Mouse (Mus musculus): ENCODE data around the gene Chchd1. TPM values are rescaled to one million over a fixed set of nuclear protein-coding genes. Genes with fewer than 3 reads are reported as not detected.

Gene Chchd1
- polyA plus RNA-seq, 1 experiment from 2014 or later, result 165 TPM

- H3K9me3 ChIP-seq, result no peaks in the 10 kb centered on the region
- H3K27me3 ChIP-seq, result no peaks in the 10 kb centered on the region
- H3K4me1 ChIP-seq, result peaks cover 33% of the 10 kb centered on the region
- H3K4me3 ChIP-seq, result peak overlapping the region; percentile 73; the same call in 1 of the 2 replicates
- 32% methylated on average over 3 of the region's 3 CpGs for WGBS
- H3K27ac ChIP-seq, result peak overlapping the region; percentile 74
- no peaks in the 10 kb centered on the region for H3K36me3 ChIP-seq
- H3K4me2 ChIP-seq, result no peak overlapping the region
- peak; percentile 35; the same call in 1 of the 2 replicates for ATAC-seq (ENCODE audit: insufficient number of reproducible peaks, low FRiP score, low TSS enrichment, low read depth)
- no peak overlapping the region for H3K9ac ChIP-seq
Observed at GRCm38 (mm10) chr14:20664436-20664835, 38.4 kb upstream of the Chchd1 start.

GRCm38 (mm10) chr14:20667469-20667868, 35.3 kb upstream of the Chchd1 start:
- H3K4me2 ChIP-seq, result no peak overlapping the region
- no peak overlapping the region for H3K4me3 ChIP-seq
- H3K27me3 ChIP-seq, result no peaks in the 10 kb centered on the region
- no peak for ATAC-seq (ENCODE audit: insufficient number of reproducible peaks, low FRiP score, low TSS enrichment, low read depth)
- no peaks in the 10 kb centered on the region for H3K36me3 ChIP-seq
- H3K9me3 ChIP-seq, result no peaks in the 10 kb centered on the region
- peaks cover 12% of the 10 kb centered on the region for H3K4me1 ChIP-seq
- no peak overlapping the region for H3K9ac ChIP-seq
- 58% methylated on average over 1 of the region's 1 CpGs for WGBS
- 0 out of 2 replicates have a peak overlapping the region, but pooled peaks have one; percentile 11 for H3K27ac ChIP-seq

- Histone ChIP-seq H3K4me1 (peaks cover 10% of the 10 kb centered on the region), H3K27me3 (no peaks in the 10 kb centered on the region), H3K9me3 (no peaks in the 10 kb centered on the region), H3K4me2 (no peak within 1 kb of the TSS), H3K4me3 (no peak within 1 kb of the TSS), H3K36me3 (no peaks in the 10 kb centered on the region), H3K27ac (0 out of 2 replicates have a peak within 1 kb of the TSS, but pooled peaks have one; percentile 11), H3K9ac (no peak within 1 kb of the TSS)
- no peak for ATAC-seq (ENCODE audit: insufficient number of reproducible peaks, low FRiP score, low TSS enrichment, low read depth)
- WGBS, result 76% methylated on average over 8 of the region's 8 CpGs
Observed at GRCm38 (mm10) chr14:20668154-20668810, 34.5 kb upstream of the Chchd1 start, which contains the start of gene Synpo2l. TSS of gene Synpo2l (minus strand) at chr14:20668354.

GRCm38 (mm10) chr14:20672990-20673389, 29.8 kb upstream of the Chchd1 start:
- no peak overlapping the region for H3K4me3 ChIP-seq
- no peaks in the 10 kb centered on the region for H3K27me3 ChIP-seq
- H3K4me2 ChIP-seq, result no peak overlapping the region
- ATAC-seq (ENCODE audit: insufficient number of reproducible peaks, low FRiP score, low TSS enrichment, low read depth), result no peak
- H3K9me3 ChIP-seq, result no peaks in the 10 kb centered on the region
- peaks cover 9% of the 10 kb centered on the region for H3K4me1 ChIP-seq
- no peak overlapping the region for H3K9ac ChIP-seq
- 96% methylated on average over 2 of the region's 2 CpGs for WGBS
- H3K36me3 ChIP-seq, result peaks cover 21% of the 10 kb centered on the region
- no peak overlapping the region for H3K27ac ChIP-seq

DNA sequence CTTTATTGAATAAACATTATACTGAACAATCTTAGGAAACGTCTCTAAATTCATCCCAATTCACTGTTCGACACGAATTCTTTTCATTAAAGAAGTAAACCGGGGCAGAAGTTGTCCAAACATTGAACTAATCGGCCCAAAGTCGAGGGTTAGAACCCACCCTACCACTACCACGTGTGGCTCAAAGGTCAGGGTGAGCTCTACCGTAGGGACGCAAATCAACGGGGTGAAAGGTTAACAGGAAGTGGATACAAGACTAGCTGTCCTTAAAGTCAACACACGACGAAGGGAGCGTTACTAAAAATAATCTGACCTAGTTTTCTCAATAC, 29.1 kb upstream of the Chchd1 start:
- ATAC-seq (ENCODE audit: insufficient number of reproducible peaks, low FRiP score, low TSS enrichment, low read depth), result no peak
- 12% methylated on average over 13 of the region's 13 CpGs for WGBS
- peaks cover 9% of the 10 kb centered on the region for H3K4me1 ChIP-seq
- H3K9ac ChIP-seq, result no peak overlapping the region
- H3K9me3 ChIP-seq, result no peaks in the 10 kb centered on the region
- peak overlapping the region; percentile 59 for H3K4me2 ChIP-seq
- H3K27ac ChIP-seq, result peak overlapping the region; percentile 94
- peak overlapping the region; percentile 82 for H3K4me3 ChIP-seq
- no peaks in the 10 kb centered on the region for H3K27me3 ChIP-seq
- H3K36me3 ChIP-seq, result peaks cover 28% of the 10 kb centered on the region

DNA sequence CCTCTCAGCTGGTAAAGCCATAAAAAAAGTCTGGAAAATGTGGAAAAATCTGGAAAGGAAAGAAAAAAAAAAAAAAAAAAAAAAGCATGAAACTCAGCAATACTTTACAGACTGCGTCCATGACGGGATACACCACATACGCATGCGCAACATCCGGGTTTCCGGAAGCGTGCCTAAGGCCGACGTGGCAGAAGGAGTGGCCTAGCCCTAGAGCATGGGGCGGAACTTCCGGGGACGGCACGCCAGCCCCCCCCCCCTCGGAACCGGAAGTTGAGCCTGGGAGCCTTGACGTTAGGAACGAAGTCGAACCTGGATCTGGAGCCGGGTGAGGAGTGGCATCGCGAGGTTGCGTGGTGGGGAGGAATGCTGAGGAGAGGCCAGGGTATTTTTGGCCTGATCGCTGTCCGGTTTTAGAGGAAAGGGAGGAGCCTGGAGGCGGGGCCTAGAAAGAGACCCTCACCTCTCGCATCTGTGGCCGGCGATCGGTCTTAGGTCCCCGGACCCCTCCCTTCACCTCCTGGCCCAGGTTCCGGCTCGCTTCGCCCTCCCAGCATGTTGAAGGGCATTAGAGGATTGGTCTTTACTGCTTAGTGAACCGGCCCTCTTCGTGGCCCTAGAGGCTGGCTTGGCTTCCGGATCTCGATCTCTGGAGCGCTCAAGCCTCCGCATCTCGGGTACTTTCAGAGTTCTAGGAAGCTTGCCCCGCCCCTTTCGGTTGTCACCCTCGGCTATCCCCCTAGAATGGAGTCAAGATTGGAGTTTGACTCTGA, 28.6 kb upstream of the Chchd1 start, which contains the start of gene Sec24c:
Gene Sec24c (plus strand): TSS at position 245 of the 770 bp plus-strand sequence.
- H3K36me3 ChIP-seq, result peaks cover 33% of the 10 kb centered on the region
- peak within 1 kb of the TSS; percentile 75 for H3K9ac ChIP-seq
- H3K4me2 ChIP-seq, result peak within 1 kb of the TSS; percentile 59
- H3K27me3 ChIP-seq, result no peaks in the 10 kb centered on the region
- under 1% methylated on average over 43 of the region's 43 CpGs for WGBS
- peak; percentile 95 for ATAC-seq (ENCODE audit: insufficient number of reproducible peaks, low FRiP score, low TSS enrichment, low read depth)
- peaks cover 9% of the 10 kb centered on the region for H3K4me1 ChIP-seq
- H3K27ac ChIP-seq, result peak within 1 kb of the TSS; percentile 97
- no peaks in the 10 kb centered on the region for H3K9me3 ChIP-seq
- H3K4me3 ChIP-seq, result peak within 1 kb of the TSS; percentile 82

DNA sequence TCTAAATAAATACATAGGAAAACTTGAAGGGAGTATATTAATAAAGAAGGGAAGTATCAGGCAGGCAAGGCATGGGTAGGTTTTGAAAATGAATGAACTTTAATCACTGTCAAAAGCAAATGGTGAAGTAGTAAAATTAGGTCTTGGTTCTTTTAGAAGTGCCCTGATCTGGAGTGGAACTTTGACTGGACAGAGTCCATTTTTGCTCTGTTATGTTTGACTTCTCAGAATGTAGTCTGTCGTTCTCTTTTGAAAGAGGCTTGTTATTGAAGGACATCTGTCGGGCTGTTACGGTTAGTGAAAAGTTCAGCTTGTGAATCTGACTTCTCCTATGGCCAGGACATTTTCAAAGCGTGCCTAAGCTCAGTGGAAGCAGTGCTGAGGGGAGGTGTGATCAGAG, 24.9 kb upstream of the Chchd1 start:
- no peak for ATAC-seq (ENCODE audit: insufficient number of reproducible peaks, low FRiP score, low TSS enrichment, low read depth)
- Histone ChIP-seq H3K27ac (no peak overlapping the region), H3K9me3 (no peaks in the 10 kb centered on the region), H3K4me1 (peaks cover 9% of the 10 kb centered on the region), H3K4me2 (no peak overlapping the region), H3K36me3 (peaks cover 69% of the 10 kb centered on the region), H3K4me3 (no peak overlapping the region), H3K27me3 (no peaks in the 10 kb centered on the region), H3K9ac (no peak overlapping the region)
- WGBS, result 94% methylated on average over 4 of the region's 4 CpGs

GRCm38 (mm10) chr14:20681742-20682141, 21.1 kb upstream of the Chchd1 start:
- ATAC-seq (ENCODE audit: insufficient number of reproducible peaks, low FRiP score, low TSS enrichment, low read depth), result no peak
- H3K27me3 ChIP-seq, result no peaks in the 10 kb centered on the region
- H3K27ac ChIP-seq, result no peak overlapping the region
- H3K36me3 ChIP-seq, result peaks cover 98% of the 10 kb centered on the region
- no peak overlapping the region for H3K4me2 ChIP-seq
- WGBS, result 90% methylated on average over 2 of the region's 2 CpGs
- H3K4me1 ChIP-seq, result no peaks in the 10 kb centered on the region; the same call in 1 of the 2 replicates
- no peak overlapping the region for H3K9ac ChIP-seq
- H3K4me3 ChIP-seq, result no peak overlapping the region
- H3K9me3 ChIP-seq, result no peaks in the 10 kb centered on the region

DNA sequence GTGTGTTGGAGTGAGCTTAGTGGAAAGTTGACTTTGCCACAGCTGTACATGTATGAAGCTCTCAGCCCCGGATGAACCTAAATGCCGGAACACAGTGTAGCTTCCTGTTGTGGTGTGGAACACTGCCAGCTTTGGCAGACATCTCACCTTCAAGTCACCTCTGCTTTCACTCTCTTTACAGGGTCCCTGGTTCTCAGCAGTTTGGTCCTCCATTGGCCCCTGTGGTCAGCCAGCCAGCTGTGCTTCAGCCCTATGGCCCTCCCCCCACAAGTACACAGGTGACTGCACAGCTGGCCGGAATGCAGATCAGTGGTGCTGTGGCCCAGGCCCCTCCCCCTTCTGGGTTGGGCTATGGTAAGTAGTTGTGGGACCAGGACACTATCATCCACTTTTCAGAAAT, 20.3 kb upstream of the Chchd1 start:
- Histone ChIP-seq H3K27me3 (no peaks in the 10 kb centered on the region), H3K4me2 (no peak overlapping the region), H3K4me3 (no peak overlapping the region), H3K36me3 (peaks cover 99% of the 10 kb centered on the region), H3K27ac (no peak overlapping the region), H3K4me1 (no peaks in the 10 kb centered on the region), H3K9ac (no peak overlapping the region), H3K9me3 (no peaks in the 10 kb centered on the region)
- no peak for ATAC-seq (ENCODE audit: insufficient number of reproducible peaks, low FRiP score, low TSS enrichment, low read depth)
- 61% methylated on average over 3 of the region's 3 CpGs for WGBS

GRCm38 (mm10) chr14:20686576-20686975, 16.2 kb upstream of the Chchd1 start:
- no peak overlapping the region for H3K4me3 ChIP-seq
- no peaks in the 10 kb centered on the region for H3K9me3 ChIP-seq
- no peaks in the 10 kb centered on the region for H3K27me3 ChIP-seq
- no peaks in the 10 kb centered on the region for H3K4me1 ChIP-seq
- H3K36me3 ChIP-seq, result peaks cover 97% of the 10 kb centered on the region
- no peak for ATAC-seq (ENCODE audit: insufficient number of reproducible peaks, low FRiP score, low TSS enrichment, low read depth)
- no peak overlapping the region for H3K4me2 ChIP-seq
- no peak overlapping the region for H3K9ac ChIP-seq
- WGBS, result 97% methylated on average over 3 of the region's 3 CpGs
- no peak overlapping the region for H3K27ac ChIP-seq

GRCm38 (mm10) chr14:20689009-20689408, 13.8 kb upstream of the Chchd1 start:
- H3K27ac ChIP-seq, result no peak overlapping the region
- H3K9me3 ChIP-seq, result no peaks in the 10 kb centered on the region
- no peaks in the 10 kb centered on the region for H3K27me3 ChIP-seq
- no peak overlapping the region for H3K9ac ChIP-seq
- 85% methylated on average over 2 of the region's 2 CpGs for WGBS
- peaks cover 98% of the 10 kb centered on the region for H3K36me3 ChIP-seq
- 0 out of 2 replicates have a peak, but pooled peaks cover 2% of the 10 kb centered on the region for H3K4me1 ChIP-seq
- no peak overlapping the region for H3K4me2 ChIP-seq
- no peak for ATAC-seq (ENCODE audit: insufficient number of reproducible peaks, low FRiP score, low TSS enrichment, low read depth)
- H3K4me3 ChIP-seq, result no peak overlapping the region

- peaks cover 74% of the 10 kb centered on the region for H3K36me3 ChIP-seq
- ATAC-seq (ENCODE audit: insufficient number of reproducible peaks, low FRiP score, low TSS enrichment, low read depth), result no peak
Observed at GRCm38 (mm10) chr14:20691772-20692171, 11.0 kb upstream of the Chchd1 start.

More at GRCm38 (mm10) chr14:20691772-20692171, 11.0 kb upstream of the Chchd1 start:
- Histone ChIP-seq H3K27ac (no peak overlapping the region), H3K4me2 (no peak overlapping the region), H3K9ac (no peak overlapping the region), H3K4me1 (peaks cover 18% of the 10 kb centered on the region), H3K27me3 (no peaks in the 10 kb centered on the region), H3K4me3 (no peak overlapping the region), H3K9me3 (no peaks in the 10 kb centered on the region)
- WGBS, result 90% methylated on average over 6 of the region's 6 CpGs
